Mouse (Mus musculus): Measurements from ENCODE around the gene Aurkaip1. TPM values are rescaled to one million over a fixed set of nuclear protein-coding genes. Genes with fewer than 3 reads are reported as not detected.
A peak's percentile ranks its signal among the peaks of the same experiment; 100 is the strongest.

The Aurkaip1 gene
- total and polyA plus RNA-seq, 2 experiments from 2014 or later, result 93.0 to 148 TPM

DNA sequence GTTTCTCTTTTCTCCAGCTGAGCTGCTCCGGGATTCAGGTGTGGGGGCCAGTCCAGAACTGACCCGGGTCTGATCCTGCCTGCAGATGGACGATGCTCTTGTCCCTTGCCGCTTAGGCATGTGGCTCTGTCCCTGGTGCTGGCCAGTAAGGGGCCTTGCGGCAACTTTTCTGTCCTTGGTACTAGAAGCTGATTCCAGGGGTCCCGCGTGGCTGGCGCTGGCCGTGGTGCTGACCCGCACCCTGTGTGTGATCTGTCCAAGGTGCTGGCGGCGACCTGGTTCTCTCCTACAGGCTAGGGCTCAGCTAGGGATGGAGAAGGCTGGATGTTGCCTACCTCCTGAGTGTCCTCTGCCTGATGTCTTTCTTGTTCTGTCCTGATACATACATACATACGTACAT lies 28.2 kb downstream of the Aurkaip1 start:
- no peak overlapping the region for H3K9ac ChIP-seq
- peaks cover 82% of the 10 kb centered on the region for H3K36me3 ChIP-seq (ENCODE audit: insufficient read depth)
- no peaks in the 10 kb centered on the region for H3K9me3 ChIP-seq (ENCODE audit: low read length)
- DNase-seq, result no peak
- TF ChIP-seq CTCF (IDR thresholded peaks at IDR 0.05; ENCODE audit: low read depth), result no peak
- no peaks in the 10 kb centered on the region for H3K4me1 ChIP-seq (ENCODE audit: insufficient read depth)
- H3K4me2 ChIP-seq (ENCODE audit: low read depth), result no peak overlapping the region
- H3K27me3 ChIP-seq (ENCODE audit: insufficient read depth, low read length), result no peaks in the 10 kb centered on the region
- H3K4me3 ChIP-seq (ENCODE audit: low read depth, low read length), result no peak overlapping the region
- ATAC-seq, result no peak
- 33% methylated on average over 13 of the region's 13 CpGs for WGBS
- no peak overlapping the region for H3K27ac ChIP-seq (ENCODE audit: low read depth, low read length)

DNA sequence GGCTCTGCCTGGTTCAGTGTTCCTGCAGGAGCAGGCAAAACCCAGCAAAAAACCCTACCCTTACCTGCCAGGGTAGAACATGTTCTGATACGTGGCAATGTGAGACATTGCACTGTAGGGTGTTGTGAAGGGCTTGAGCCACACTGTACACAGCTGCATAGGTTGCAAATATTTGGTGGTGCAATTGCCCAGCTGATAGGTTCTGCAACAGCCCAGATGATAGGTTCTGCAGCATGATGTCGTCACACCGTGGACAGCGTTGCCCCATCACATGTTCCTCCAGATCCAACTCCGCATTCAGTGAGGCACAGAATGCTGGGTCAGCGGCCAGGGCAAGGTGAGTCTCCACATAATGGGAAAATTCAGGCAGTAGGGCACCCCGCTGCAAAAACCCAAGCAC lies 30.7 kb downstream of the Aurkaip1 start:
- 90% methylated on average over 7 of the region's 7 CpGs for WGBS

DNA sequence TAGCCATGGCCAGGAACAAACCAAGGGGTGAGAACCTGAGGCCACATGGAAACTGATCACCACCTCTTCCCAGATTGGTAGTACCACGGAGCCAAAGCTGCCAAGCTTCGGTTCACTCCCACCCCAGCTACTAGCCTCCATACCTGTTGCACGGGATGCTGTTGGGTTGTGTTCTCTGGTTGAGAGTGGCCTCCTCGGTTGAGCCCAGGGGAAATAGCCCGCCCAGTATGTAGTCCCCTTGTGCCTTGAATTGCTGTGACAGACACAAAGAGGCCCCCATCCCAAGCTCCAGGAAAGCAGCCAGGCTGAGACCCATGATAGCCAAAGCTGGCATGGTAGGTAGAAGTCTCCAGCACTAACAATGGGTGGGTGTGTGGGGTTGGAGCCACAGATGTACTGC lies 31.9 kb downstream of the Aurkaip1 start, which contains the start of gene Tas1r3:
Gene Tas1r3, minus strand, starts transcription at position 362 of the 400 bp plus-strand sequence.
- TF ChIP-seq CTCF (IDR thresholded peaks at IDR 0.05; ENCODE audit: low read depth), result no peak
- H3K27me3 ChIP-seq (ENCODE audit: insufficient read depth, low read length), result no peaks in the 10 kb centered on the region
- H3K4me2 ChIP-seq (ENCODE audit: low read depth), result no peak within 1 kb of the TSS
- H3K36me3 ChIP-seq (ENCODE audit: insufficient read depth), result peaks cover 64% of the 10 kb centered on the region
- DNase-seq, result no peak
- no peak within 1 kb of the TSS for H3K9ac ChIP-seq
- H3K27ac ChIP-seq (ENCODE audit: low read depth, low read length), result no peak within 1 kb of the TSS
- H3K4me1 ChIP-seq (ENCODE audit: insufficient read depth), result no peaks in the 10 kb centered on the region
- no peak for ATAC-seq
- WGBS, result 80% methylated on average over 5 of the region's 5 CpGs
- H3K9me3 ChIP-seq (ENCODE audit: low read length), result no peaks in the 10 kb centered on the region
- no peak within 1 kb of the TSS for H3K4me3 ChIP-seq (ENCODE audit: low read depth, low read length)

More for the DNA sequence above, 30.7 kb downstream of the Aurkaip1 start:
- ATAC-seq (no peak), DNase-seq (no peak)
- Histone ChIP-seq H3K36me3 (ENCODE audit: insufficient read depth) (peaks cover 76% of the 10 kb centered on the region), H3K4me1 (ENCODE audit: insufficient read depth) (no peaks in the 10 kb centered on the region), H3K4me2 (ENCODE audit: low read depth) (no peak overlapping the region), H3K4me3 (ENCODE audit: low read depth, low read length) (no peak overlapping the region), H3K27ac (ENCODE audit: low read depth, low read length) (no peak overlapping the region), H3K9ac (no peak overlapping the region), H3K27me3 (ENCODE audit: insufficient read depth, low read length) (no peaks in the 10 kb centered on the region), H3K9me3 (ENCODE audit: low read length) (no peaks in the 10 kb centered on the region)
- no peak for TF ChIP-seq CTCF (IDR thresholded peaks at IDR 0.05; ENCODE audit: low read depth)

DNA sequence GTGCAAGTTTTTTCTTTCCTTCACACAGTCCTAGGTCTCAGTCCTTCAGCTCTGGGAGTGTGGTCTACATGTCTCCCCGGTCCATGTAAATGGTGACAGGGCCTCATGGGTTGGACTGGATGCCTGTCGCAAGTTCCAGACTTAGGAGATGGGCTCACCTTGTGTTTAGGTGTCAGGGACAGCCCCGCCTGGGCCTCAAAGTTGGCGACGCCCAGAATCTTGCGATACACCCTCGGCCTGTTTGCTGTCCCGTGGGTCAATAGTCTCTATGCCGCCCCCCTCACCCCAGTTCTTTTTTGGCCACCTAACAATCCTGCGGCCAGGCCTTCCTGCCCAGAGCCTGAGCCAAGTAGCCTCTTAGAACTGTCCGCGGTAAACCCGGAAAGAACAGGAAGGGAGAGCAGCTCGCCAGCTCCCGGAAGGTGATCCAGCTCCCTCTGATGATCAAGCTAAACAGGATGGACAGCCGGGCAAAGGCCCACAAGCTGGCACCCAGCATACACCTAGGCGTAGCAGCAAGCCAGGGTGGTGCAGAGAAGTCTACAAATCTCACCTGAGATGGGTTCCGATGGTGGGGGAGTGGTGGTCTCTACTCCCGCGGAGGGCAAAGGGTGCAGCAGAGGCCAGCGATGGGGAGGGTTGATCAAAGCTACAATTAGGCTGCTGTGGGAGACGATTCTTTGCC lies 37.7 kb downstream of the Aurkaip1 start:
- 10% methylated on average over 22 of the region's 22 CpGs for WGBS
- Histone ChIP-seq H3K9me3 (ENCODE audit: low read length) (no peaks in the 10 kb centered on the region), H3K36me3 (ENCODE audit: insufficient read depth) (peaks cover 32% of the 10 kb centered on the region), H3K27ac (ENCODE audit: low read depth, low read length) (0 out of 2 replicates have a peak overlapping the region, but pooled peaks have one; percentile 86), H3K4me2 (ENCODE audit: low read depth) (peak overlapping the region; percentile 98), H3K4me3 (ENCODE audit: low read depth, low read length) (peak overlapping the region; percentile 79), H3K27me3 (ENCODE audit: insufficient read depth, low read length) (no peaks in the 10 kb centered on the region), H3K4me1 (ENCODE audit: insufficient read depth) (peaks cover 10% of the 10 kb centered on the region), H3K9ac (peak overlapping the region; percentile 75)
- TF ChIP-seq CTCF (IDR thresholded peaks at IDR 0.05; ENCODE audit: low read depth), result no peak
- no peak; the same call in none of the 2 replicates for ATAC-seq
- no peak for DNase-seq

DNA sequence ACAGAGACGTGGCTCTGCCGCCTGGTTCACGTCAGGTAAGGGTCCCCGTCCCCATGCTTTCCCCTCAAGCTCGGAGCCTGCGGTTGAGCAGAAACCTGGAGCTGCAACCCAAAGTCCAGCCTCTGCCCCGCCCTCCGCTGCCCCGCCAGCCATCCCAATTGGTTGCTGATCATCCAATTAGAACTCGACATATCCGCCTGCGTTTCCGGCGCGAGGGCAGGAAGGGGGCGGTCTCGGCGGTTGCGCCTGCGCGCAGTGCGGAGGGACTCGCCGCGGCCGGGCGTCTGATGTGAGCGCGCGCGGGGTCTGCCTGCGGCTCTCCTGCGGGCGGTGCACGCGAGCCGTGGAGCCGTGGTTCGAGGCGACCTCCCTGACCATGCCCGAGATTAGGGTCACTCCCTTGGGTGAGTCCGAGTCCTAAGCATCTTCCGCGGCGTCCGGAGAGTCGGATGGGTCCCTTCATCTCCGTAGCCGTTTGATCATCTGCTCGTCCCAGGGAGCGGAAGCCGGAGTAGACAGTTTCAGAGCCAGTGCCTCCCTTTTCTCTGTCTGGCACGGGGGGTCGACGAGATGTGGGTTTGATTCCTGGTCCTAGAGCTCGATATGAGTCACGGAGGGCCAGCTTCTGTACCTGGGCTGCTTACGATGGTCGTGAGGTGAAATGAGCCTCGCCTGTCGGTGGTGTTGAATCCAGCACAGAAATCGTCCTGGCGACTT lies 38.4 kb downstream of the Aurkaip1 start, which contains the start of the genes Cptp and Ints11:
Gene Cptp, minus strand, starts transcription at position 124 of the 717 bp plus-strand sequence.
Gene Ints11, plus strand, starts transcription at position 230 of the 717 bp plus-strand sequence.
- TF ChIP-seq CTCF (IDR thresholded peaks at IDR 0.05; ENCODE audit: low read depth), result peak; percentile 52
- peak; percentile 97 for DNase-seq
- Histone ChIP-seq H3K27ac (ENCODE audit: low read depth, low read length) (peak within 1 kb of the TSS; percentile 86), H3K4me3 (ENCODE audit: low read depth, low read length) (peak within 1 kb of the TSS; percentile 79), H3K4me1 (ENCODE audit: insufficient read depth) (peaks cover 10% of the 10 kb centered on the region), H3K36me3 (ENCODE audit: insufficient read depth) (peaks cover 38% of the 10 kb centered on the region), H3K27me3 (ENCODE audit: insufficient read depth, low read length) (no peaks in the 10 kb centered on the region), H3K9me3 (ENCODE audit: low read length) (no peaks in the 10 kb centered on the region), H3K9ac (peak within 1 kb of the TSS; percentile 75), H3K4me2 (ENCODE audit: low read depth) (peak within 1 kb of the TSS; percentile 98)
- peak; percentile 99 for ATAC-seq
- under 1% methylated on average over 63 of the region's 63 CpGs for WGBS

DNA sequence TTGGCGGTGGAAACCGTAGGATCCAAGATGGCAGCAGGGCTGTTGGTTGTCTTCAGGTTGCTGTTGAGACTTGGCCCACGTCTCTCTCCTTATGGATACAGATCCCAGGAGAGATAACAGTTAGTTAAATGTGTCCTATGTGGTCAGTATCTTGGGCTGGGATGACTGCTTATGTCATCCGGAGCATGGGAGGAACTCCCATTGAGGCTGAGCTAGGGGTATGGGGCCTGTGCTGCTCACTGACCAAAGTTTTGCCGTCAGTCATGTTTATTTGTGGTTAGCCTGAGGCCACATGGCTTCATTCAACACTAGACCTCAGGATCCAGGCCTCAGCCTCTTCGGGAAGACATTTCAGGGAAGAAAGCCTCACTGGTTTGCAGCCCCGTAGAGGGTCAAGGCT lies 40.3 kb downstream of the Aurkaip1 start:
- Histone ChIP-seq H3K4me2 (ENCODE audit: low read depth) (no peak overlapping the region), H3K9ac (no peak overlapping the region), H3K9me3 (ENCODE audit: low read length) (no peaks in the 10 kb centered on the region), H3K36me3 (ENCODE audit: insufficient read depth) (peaks cover 35% of the 10 kb centered on the region), H3K4me1 (ENCODE audit: insufficient read depth) (peaks cover 10% of the 10 kb centered on the region), H3K27ac (ENCODE audit: low read depth, low read length) (no peak overlapping the region), H3K27me3 (ENCODE audit: insufficient read depth, low read length) (no peaks in the 10 kb centered on the region), H3K4me3 (ENCODE audit: low read depth, low read length) (no peak overlapping the region)
- WGBS, result 94% methylated on average over 7 of the region's 7 CpGs
- ATAC-seq, result no peak
- no peak for TF ChIP-seq CTCF (IDR thresholded peaks at IDR 0.05; ENCODE audit: low read depth)
- no peak for DNase-seq

Small RNA genes within 50 kb of the gene (microRNA-seq; reads per million reads assigned to microRNA genes)
- 0 reads per million in 2 experiments for gene Gm27743

Other genes with a start within 250 kb of the Aurkaip1 start
- gene Slc35e2, start 229.9 kb upstream of the Aurkaip1 start, total RNA-seq (2014; rRNA removed), result 39.9 and 49.2 TPM in 2 replicates
- 8.6 and 10.5 TPM in 2 replicates for gene Slc35e2, start 229.9 kb upstream of the Aurkaip1 start, polyA plus RNA-seq (2015; fragmentation: Nextera tagmentation; extraction: Ambion mirVana)
- gene Cdk11b, start 206.4 kb upstream of the Aurkaip1 start, total RNA-seq (2014; rRNA removed), result 20.7 and 21.8 TPM in 2 replicates
- gene Cdk11b, start 206.4 kb upstream of the Aurkaip1 start, polyA plus RNA-seq (2015; fragmentation: Nextera tagmentation; extraction: Ambion mirVana), result 48.7 and 64.7 TPM in 2 replicates
- gene Gm10563, start 185.9 kb upstream of the Aurkaip1 start, total RNA-seq (2014; rRNA removed), result not detected in 2 replicates
- not detected in 2 replicates for gene Gm10563, start 185.9 kb upstream of the Aurkaip1 start, polyA plus RNA-seq (2015; fragmentation: Nextera tagmentation; extraction: Ambion mirVana)
- 6.0 TPM in 2 replicates for gene Mmp23, start 177.9 kb upstream of the Aurkaip1 start, total RNA-seq (2014; rRNA removed)
- 2.5 and 2.9 TPM in 2 replicates for gene Mmp23, start 177.9 kb upstream of the Aurkaip1 start, polyA plus RNA-seq (2015; fragmentation: Nextera tagmentation; extraction: Ambion mirVana)
- gene Mib2, start 162.1 kb upstream of the Aurkaip1 start, total RNA-seq (2014; rRNA removed), result 98.0 and 116 TPM in 2 replicates
- 42.9 and 46.5 TPM in 2 replicates for gene Mib2, start 162.1 kb upstream of the Aurkaip1 start, polyA plus RNA-seq (2015; fragmentation: Nextera tagmentation; extraction: Ambion mirVana)
- gene Fndc10, start 136.9 kb upstream of the Aurkaip1 start, total RNA-seq (2014; rRNA removed), result 31.9 and 33.5 TPM in 2 replicates
- 20.4 and 24.6 TPM in 2 replicates for gene Fndc10, start 136.9 kb upstream of the Aurkaip1 start, polyA plus RNA-seq (2015; fragmentation: Nextera tagmentation; extraction: Ambion mirVana)
- 103 and 121 TPM in 2 replicates for gene Ssu72, start 126.5 kb upstream of the Aurkaip1 start, total RNA-seq (2014; rRNA removed)
- gene Ssu72, start 126.5 kb upstream of the Aurkaip1 start, polyA plus RNA-seq (2015; fragmentation: Nextera tagmentation; extraction: Ambion mirVana), result 164 and 176 TPM in 2 replicates
- 43.4 and 55.2 TPM in 2 replicates for gene Tmem240, start 96.5 kb upstream of the Aurkaip1 start, total RNA-seq (2014; rRNA removed)
- gene Tmem240, start 96.5 kb upstream of the Aurkaip1 start, polyA plus RNA-seq (2015; fragmentation: Nextera tagmentation; extraction: Ambion mirVana), result 19.1 and 23.8 TPM in 2 replicates
- 72.3 and 79.2 TPM in 2 replicates for gene Atad3a, start 70.2 kb upstream of the Aurkaip1 start, total RNA-seq (2014; rRNA removed)
- 61.3 and 68.6 TPM in 2 replicates for gene Atad3a, start 70.2 kb upstream of the Aurkaip1 start, polyA plus RNA-seq (2015; fragmentation: Nextera tagmentation; extraction: Ambion mirVana)
- 27.9 and 29.6 TPM in 2 replicates for gene Vwa1, start 56.6 kb upstream of the Aurkaip1 start, total RNA-seq (2014; rRNA removed)
- 22.9 and 24.8 TPM in 2 replicates for gene Vwa1, start 56.6 kb upstream of the Aurkaip1 start, polyA plus RNA-seq (2015; fragmentation: Nextera tagmentation; extraction: Ambion mirVana)
- gene Tmem88b, start 45.4 kb upstream of the Aurkaip1 start, total RNA-seq (2014; rRNA removed), result 0.14 and 0.38 TPM in 2 replicates
- 0.24 and 0.38 TPM in 2 replicates for gene Tmem88b, start 45.4 kb upstream of the Aurkaip1 start, polyA plus RNA-seq (2015; fragmentation: Nextera tagmentation; extraction: Ambion mirVana)
- gene Ankrd65, start 40.8 kb upstream of the Aurkaip1 start, total RNA-seq (2014; rRNA removed), result not detected in 2 replicates
- not detected in 2 replicates for gene Ankrd65, start 40.8 kb upstream of the Aurkaip1 start, polyA plus RNA-seq (2015; fragmentation: Nextera tagmentation; extraction: Ambion mirVana)
- 134 and 220 TPM in 2 replicates for gene Mrpl20, start 28.4 kb upstream of the Aurkaip1 start, total RNA-seq (2014; rRNA removed)
- 304 and 396 TPM in 2 replicates for gene Mrpl20, start 28.4 kb upstream of the Aurkaip1 start, polyA plus RNA-seq (2015; fragmentation: Nextera tagmentation; extraction: Ambion mirVana)
- gene Ccnl2, start 18.8 kb upstream of the Aurkaip1 start, total RNA-seq (2014; rRNA removed), result 112 and 113 TPM in 2 replicates
- 48.3 and 68.3 TPM in 2 replicates for gene Ccnl2, start 18.8 kb upstream of the Aurkaip1 start, polyA plus RNA-seq (2015; fragmentation: Nextera tagmentation; extraction: Ambion mirVana)
- gene Mxra8, start 8.4 kb downstream of the Aurkaip1 start, total RNA-seq (2014; rRNA removed), result 19.5 and 35.9 TPM in 2 replicates
- gene Mxra8, start 8.4 kb downstream of the Aurkaip1 start, polyA plus RNA-seq (2015; fragmentation: Nextera tagmentation; extraction: Ambion mirVana), result 25.0 and 30.5 TPM in 2 replicates
- gene Dvl1, start 16.1 kb downstream of the Aurkaip1 start, total RNA-seq (2014; rRNA removed), result 118 and 120 TPM in 2 replicates
- 15.1 and 16.3 TPM in 2 replicates for gene Dvl1, start 16.1 kb downstream of the Aurkaip1 start, polyA plus RNA-seq (2015; fragmentation: Nextera tagmentation; extraction: Ambion mirVana)
- 0.54 and 0.67 TPM in 2 replicates for gene Tas1r3, start 32.1 kb downstream of the Aurkaip1 start, total RNA-seq (2014; rRNA removed)
- 0.14 and 0.22 TPM in 2 replicates for gene Tas1r3, start 32.1 kb downstream of the Aurkaip1 start, polyA plus RNA-seq (2015; fragmentation: Nextera tagmentation; extraction: Ambion mirVana)
- 12.7 and 19.8 TPM in 2 replicates for gene Cptp, start 38.2 kb downstream of the Aurkaip1 start, total RNA-seq (2014; rRNA removed)
- 18.7 and 22.8 TPM in 2 replicates for gene Cptp, start 38.2 kb downstream of the Aurkaip1 start, polyA plus RNA-seq (2015; fragmentation: Nextera tagmentation; extraction: Ambion mirVana)
- 47.7 and 63.8 TPM in 2 replicates for gene Ints11, start 38.3 kb downstream of the Aurkaip1 start, total RNA-seq (2014; rRNA removed)
- 58.8 and 59.8 TPM in 2 replicates for gene Ints11, start 38.3 kb downstream of the Aurkaip1 start, polyA plus RNA-seq (2015; fragmentation: Nextera tagmentation; extraction: Ambion mirVana)
- 65.4 and 69.5 TPM in 2 replicates for gene Pusl1, start 60.5 kb downstream of the Aurkaip1 start, total RNA-seq (2014; rRNA removed)
- gene Pusl1, start 60.5 kb downstream of the Aurkaip1 start, polyA plus RNA-seq (2015; fragmentation: Nextera tagmentation; extraction: Ambion mirVana), result 56.5 and 59.0 TPM in 2 replicates
- 116 and 147 TPM in 2 replicates for gene Acap3, start 60.5 kb downstream of the Aurkaip1 start, total RNA-seq (2014; rRNA removed)
- 84.2 and 95.3 TPM in 2 replicates for gene Acap3, start 60.5 kb downstream of the Aurkaip1 start, polyA plus RNA-seq (2015; fragmentation: Nextera tagmentation; extraction: Ambion mirVana)
- gene Ube2j2, start 112.6 kb downstream of the Aurkaip1 start, total RNA-seq (2014; rRNA removed), result 80.3 and 84.7 TPM in 2 replicates
- 138 and 163 TPM in 2 replicates for gene Ube2j2, start 112.6 kb downstream of the Aurkaip1 start, polyA plus RNA-seq (2015; fragmentation: Nextera tagmentation; extraction: Ambion mirVana)
- 12.8 and 13.9 TPM in 2 replicates for gene C1qtnf12, start 131.0 kb downstream of the Aurkaip1 start, total RNA-seq (2014; rRNA removed)
- 10.3 and 11.1 TPM in 2 replicates for gene C1qtnf12, start 131.0 kb downstream of the Aurkaip1 start, polyA plus RNA-seq (2015; fragmentation: Nextera tagmentation; extraction: Ambion mirVana)
- 39.5 and 43.9 TPM in 2 replicates for gene B3galt6, start 161.4 kb downstream of the Aurkaip1 start, total RNA-seq (2014; rRNA removed)
- 19.4 and 28.6 TPM in 2 replicates for gene B3galt6, start 161.4 kb downstream of the Aurkaip1 start, polyA plus RNA-seq (2015; fragmentation: Nextera tagmentation; extraction: Ambion mirVana)
- gene Sdf4, start 161.6 kb downstream of the Aurkaip1 start, total RNA-seq (2014; rRNA removed), result 123 and 126 TPM in 2 replicates
- 115 and 117 TPM in 2 replicates for gene Sdf4, start 161.6 kb downstream of the Aurkaip1 start, polyA plus RNA-seq (2015; fragmentation: Nextera tagmentation; extraction: Ambion mirVana)
- gene Tnfrsf4, start 182.6 kb downstream of the Aurkaip1 start, total RNA-seq (2014; rRNA removed), result 0.48 and 1.3 TPM in 2 replicates
- 0.40 and 0.49 TPM in 2 replicates for gene Tnfrsf4, start 182.6 kb downstream of the Aurkaip1 start, polyA plus RNA-seq (2015; fragmentation: Nextera tagmentation; extraction: Ambion mirVana)
- gene Tnfrsf18, start 194.9 kb downstream of the Aurkaip1 start, total RNA-seq (2014; rRNA removed), result 1.5 TPM in 1 of 2 replicates, not detected in the other
- gene Tnfrsf18, start 194.9 kb downstream of the Aurkaip1 start, polyA plus RNA-seq (2015; fragmentation: Nextera tagmentation; extraction: Ambion mirVana), result 0.67 and 1.2 TPM in 2 replicates
- gene Ttll10, start 228.1 kb downstream of the Aurkaip1 start, total RNA-seq (2014; rRNA removed), result not detected in 2 replicates
- 0.06 TPM in 1 of 2 replicates, not detected in the other for gene Ttll10, start 228.1 kb downstream of the Aurkaip1 start, polyA plus RNA-seq (2015; fragmentation: Nextera tagmentation; extraction: Ambion mirVana)